Mouse (Mus musculus): ENCODE data around the gene Pnpt1. TPM values are rescaled to one million over a fixed set of nuclear protein-coding genes. Genes with fewer than 3 reads are reported as not detected.

Pnpt1 gene
- total and polyA plus RNA-seq, 2 experiments from 2014 or later = 21.1 to 52.1 TPM

DNA sequence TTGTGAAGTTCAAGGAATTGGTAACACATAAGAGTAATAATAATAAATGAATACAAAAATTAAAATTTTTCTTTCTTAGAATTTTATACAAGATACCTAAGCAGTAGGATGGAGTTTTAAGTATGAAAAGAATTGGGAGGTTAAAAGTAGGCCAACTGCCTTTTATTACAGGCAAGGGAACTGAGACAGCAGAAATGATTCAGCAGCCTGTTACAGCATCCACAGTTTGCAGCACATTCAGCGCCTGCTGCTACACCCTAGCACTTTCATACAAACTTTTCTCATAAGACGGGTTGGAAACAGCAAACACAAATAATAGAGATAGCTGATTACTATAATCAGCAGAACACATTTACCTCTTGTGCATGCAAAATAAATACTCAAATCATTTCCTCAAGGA is 79.2 kb downstream of the Pnpt1 start:
- Histone ChIP-seq H3K36me3 (ENCODE audit: insufficient read depth, low read length) (peaks cover 11% of the 10 kb centered on the region; the same call in 1 of the 2 replicates), H3K4me1 (ENCODE audit: insufficient read depth, low read length) (no peaks in the 10 kb centered on the region), H3K9ac (replicated peaks; ENCODE audit: low read length, poor library complexity, severe bottlenecking) (no peak overlapping the region), H3K4me2 (ENCODE audit: low read depth, low read length, poor library complexity, severe bottlenecking) (no peak overlapping the region), H3K9me3 (ENCODE audit: low read length) (no peaks in the 10 kb centered on the region), H3K27ac (ENCODE audit: low read depth, low read length) (no peak overlapping the region), H3K27me3 (ENCODE audit: insufficient read depth, low read length) (no peaks in the 10 kb centered on the region), H3K4me3 (ENCODE audit: low read depth, low read length) (no peak overlapping the region)
- ATAC-seq (ENCODE audit: low FRiP score) = no peak
- no peak for DNase-seq (ENCODE audit: low spot score)
- TF ChIP-seq CTCF (IDR thresholded peaks at IDR 0.05) = no peak
- WGBS = 96% methylated on average over 2 of the region's 2 CpGs

Other genes starting within 250 kb of the Pnpt1 start
- 31.6 and 49.7 TPM in 2 replicates for gene Ppp4r3b, start 42.1 kb downstream of the Pnpt1 start, total RNA-seq (2014; rRNA removed)
- gene Ppp4r3b, start 42.1 kb downstream of the Pnpt1 start, polyA plus RNA-seq (2015; fragmentation: Nextera tagmentation; extraction: Ambion mirVana) = 49.7 and 52.8 TPM in 2 replicates
- gene Cfap36, start 116.7 kb downstream of the Pnpt1 start, total RNA-seq (2014; rRNA removed) = 38.2 and 75.3 TPM in 2 replicates
- gene Cfap36, start 116.7 kb downstream of the Pnpt1 start, polyA plus RNA-seq (2015; fragmentation: Nextera tagmentation; extraction: Ambion mirVana) = 145 and 157 TPM in 2 replicates
- 74.5 and 91.3 TPM in 2 replicates for gene Ccdc88a, start 242.9 kb downstream of the Pnpt1 start, total RNA-seq (2014; rRNA removed)
- gene Ccdc88a, start 242.9 kb downstream of the Pnpt1 start, polyA plus RNA-seq (2015; fragmentation: Nextera tagmentation; extraction: Ambion mirVana) = 72.8 and 89.2 TPM in 2 replicates